Mouse (Mus musculus) heart, adult 18-20 months (tissue): ENCODE data around the gene Cited4. TPM values are rescaled to one million over a fixed set of nuclear protein-coding genes. Genes with fewer than 3 reads are reported as not detected.
A peak's percentile ranks its signal among the peaks of the same experiment; 100 is the strongest.

Experiments used
- DNase-seq, 2 experiments: peaks; one replicate each; pipeline ENCODE4 v3.0.0; 2021 to 2022; ENCODE audit warnings: mixed read lengths in 1 of 2
- long read RNA-seq, 2 experiments: library from polyadenylated mRNA; stranded (forward); transcript quantifications; one replicate each; pipeline ENCODE4 v2.0.0; 2021
- total RNA-seq, 2 experiments: library from RNA; stranded (reverse); gene quantifications; 2 replicates each; pipeline ENCODE4 v1.2.3; 2021

The Cited4 gene
- 10 to 100 TPM; 35.6 to 51.5 TPM for total RNA-seq
- long read RNA-seq, experiment 1, transcript Cited4-201 (1 exons, 1,249 nt): major isoform, 109 of 109 reads
- long read RNA-seq, experiment 1, partial matches to known transcripts: 0 of 109 reads
- long read RNA-seq, experiment 1, other reads (novel, unspliced or antisense): 0 of 109 reads
- long read RNA-seq, experiment 2, transcript Cited4-201 (1 exons, 1,249 nt): major isoform, 49 of 49 reads
- long read RNA-seq, experiment 2, partial matches to known transcripts: 0 of 49 reads
- long read RNA-seq, experiment 2, other reads (novel, unspliced or antisense): 0 of 49 reads

DNA sequence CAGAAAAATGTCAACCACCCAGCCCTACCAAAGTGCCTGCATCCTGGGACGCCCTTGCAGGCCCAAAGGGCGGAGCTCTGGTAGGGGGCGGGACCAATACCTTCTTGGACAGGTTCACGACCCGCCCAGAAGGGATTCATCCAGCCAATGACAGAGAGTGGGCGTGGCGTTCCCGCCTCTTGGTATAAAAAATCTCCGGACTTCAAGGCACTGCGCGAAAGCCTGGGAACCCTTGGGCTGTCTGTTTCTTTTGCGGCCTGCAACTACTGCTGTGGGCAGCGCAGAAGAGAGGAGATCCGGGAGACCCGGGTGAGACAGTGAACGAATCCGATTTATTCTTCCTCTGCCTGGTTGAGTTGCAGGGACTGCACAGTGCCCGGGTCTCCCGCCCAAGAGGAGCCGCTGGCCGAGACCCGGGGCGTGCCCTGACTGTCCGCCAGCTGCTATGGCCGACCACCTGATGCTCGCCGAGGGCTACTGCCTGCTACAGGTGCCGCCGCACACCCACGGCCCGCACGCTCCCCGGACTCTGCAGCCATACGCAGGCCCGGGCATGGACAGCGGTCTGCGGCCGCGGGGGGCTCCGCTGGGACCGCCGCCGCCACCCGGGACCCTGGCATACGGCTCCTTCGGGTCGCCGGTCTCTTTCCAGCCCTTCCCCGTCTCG is at the start of gene Cited4:
Gene Cited4 (plus strand): TSS at position 215 of the 667 bp plus-strand sequence.
- peak; percentile 94 for DNase-seq

DNA sequence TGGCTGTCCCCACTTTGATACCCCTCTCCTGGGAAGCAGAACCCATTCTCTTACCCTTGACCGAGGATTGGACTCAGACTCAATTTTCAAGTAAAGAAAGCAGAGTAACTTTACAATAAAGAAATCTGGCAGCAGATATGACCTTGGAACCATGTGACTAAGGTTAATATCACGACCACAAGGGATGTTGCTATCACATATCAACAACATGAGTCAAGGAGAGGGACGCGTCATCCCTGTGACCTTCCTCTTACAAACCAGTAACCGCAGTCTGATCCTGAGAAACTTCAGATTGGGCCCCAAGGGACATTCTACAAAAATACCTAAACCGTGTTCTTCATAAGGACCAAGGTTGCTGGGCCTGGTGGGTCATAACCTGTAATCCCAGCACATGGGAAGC is 38.6 kb upstream of the Cited4 start:
- no peak for DNase-seq

DNA sequence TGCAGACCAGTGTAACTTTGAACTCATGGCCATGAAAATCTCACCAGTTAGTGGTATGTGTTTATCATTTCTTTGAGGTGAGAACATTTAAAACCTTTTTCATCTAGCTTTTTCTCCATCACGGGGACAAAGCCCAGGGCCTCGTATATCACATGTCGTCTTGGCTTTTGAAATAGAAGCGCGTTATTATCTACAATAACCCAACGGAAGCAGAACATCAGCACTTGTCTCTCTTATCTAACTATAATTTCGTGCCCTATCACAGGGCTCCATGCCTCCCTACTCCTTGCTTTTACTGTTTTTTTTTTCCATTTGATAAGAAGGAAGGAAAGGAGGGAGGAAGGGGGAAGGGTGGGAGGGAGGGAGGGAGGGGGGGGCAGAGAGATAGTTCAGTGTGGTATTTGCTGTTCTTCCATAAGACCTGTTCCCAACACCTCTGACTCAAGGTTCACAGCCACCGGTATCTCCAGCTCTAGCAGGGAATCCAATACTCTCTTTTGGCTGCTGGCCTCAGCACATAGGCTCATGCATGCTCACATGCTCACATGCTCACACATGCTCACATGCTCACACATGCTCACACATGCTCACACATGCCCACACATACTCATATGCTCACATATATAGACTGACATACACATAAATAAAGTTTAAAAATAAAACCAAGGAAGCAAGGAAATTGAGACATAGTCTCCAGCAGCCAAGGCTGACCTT is 36.0 kb upstream of the Cited4 start:
- DNase-seq: no peak

DNA sequence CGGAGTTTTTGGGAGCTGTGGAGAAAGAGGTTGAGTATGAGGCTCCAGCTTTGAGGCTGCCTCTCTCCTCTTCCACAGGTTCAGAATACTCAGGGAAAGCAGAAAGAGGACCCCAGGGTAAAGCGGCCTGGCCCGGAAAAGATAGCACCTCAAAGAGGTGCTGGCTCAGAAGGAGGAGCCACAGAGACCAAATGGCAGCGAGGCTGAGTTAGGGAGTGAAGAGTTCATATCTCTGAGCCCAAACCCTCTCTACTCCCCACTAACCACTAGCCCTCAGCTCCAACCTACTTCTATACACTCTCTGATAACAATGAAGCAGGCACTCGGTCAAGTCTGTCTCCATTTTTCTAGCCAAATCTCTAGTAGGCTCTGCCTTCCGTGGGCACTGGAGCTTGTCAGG is 34.5 kb upstream of the Cited4 start:
- DNase-seq: no peak

DNA sequence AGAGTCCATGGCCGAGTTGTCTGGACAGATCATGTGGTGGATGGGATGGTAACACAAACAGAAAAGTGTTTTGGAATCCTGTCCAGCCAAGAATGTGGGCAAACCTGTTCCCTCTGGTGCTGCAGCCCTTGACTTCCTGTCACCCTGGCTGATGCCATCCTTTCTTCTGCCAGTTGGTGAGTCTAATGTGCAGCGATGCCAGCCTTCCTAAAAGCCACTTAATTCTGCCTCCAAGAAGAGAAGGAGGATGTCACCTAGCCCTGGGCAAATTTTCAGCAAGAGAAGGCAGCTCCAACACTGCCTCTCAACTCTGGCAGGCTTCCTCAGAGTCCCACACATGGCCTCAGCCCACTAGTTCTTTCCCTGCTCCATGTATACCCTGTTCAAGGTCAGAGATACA is 31.0 kb upstream of the Cited4 start:
- no peak for DNase-seq

DNA sequence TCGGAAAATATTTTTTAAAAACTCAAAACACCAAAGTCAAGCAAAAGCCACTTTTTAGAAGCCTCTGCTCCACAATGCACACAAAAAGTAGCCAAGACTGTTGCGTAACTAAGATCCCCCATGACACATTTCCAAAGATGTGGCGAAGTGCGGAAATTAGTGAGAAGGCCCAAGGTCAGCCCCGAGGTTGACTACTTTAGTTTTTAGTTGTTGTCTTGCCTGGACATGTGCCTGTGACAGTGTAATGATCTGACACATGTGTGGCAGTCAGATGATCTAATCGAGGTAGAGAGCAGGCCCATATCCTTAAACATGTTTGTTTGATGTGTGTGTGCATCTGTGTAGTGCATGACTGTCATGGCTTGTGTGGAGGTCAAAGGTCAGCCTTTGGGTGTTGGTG is 24.4 kb upstream of the Cited4 start:
- DNase-seq: no peak

DNA sequence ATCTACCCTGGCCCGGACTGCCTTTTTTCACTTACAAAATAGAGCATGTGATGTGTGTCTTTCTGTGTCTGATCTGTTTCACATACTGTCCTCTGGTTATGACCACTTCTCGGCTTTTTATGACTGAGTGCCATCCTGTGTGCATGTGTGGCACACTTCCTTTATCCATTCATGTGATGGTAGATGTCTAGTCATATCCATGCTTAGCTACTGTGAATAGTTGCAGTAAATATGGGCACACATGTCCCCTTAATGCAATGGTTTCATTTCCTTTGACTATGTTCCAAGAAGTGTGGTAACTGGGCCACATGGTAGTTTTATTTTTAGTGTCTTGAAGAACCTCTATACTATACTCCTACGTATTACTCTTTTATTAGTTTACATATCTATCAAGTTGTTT is 22.5 kb upstream of the Cited4 start:
- no peak for DNase-seq

DNA sequence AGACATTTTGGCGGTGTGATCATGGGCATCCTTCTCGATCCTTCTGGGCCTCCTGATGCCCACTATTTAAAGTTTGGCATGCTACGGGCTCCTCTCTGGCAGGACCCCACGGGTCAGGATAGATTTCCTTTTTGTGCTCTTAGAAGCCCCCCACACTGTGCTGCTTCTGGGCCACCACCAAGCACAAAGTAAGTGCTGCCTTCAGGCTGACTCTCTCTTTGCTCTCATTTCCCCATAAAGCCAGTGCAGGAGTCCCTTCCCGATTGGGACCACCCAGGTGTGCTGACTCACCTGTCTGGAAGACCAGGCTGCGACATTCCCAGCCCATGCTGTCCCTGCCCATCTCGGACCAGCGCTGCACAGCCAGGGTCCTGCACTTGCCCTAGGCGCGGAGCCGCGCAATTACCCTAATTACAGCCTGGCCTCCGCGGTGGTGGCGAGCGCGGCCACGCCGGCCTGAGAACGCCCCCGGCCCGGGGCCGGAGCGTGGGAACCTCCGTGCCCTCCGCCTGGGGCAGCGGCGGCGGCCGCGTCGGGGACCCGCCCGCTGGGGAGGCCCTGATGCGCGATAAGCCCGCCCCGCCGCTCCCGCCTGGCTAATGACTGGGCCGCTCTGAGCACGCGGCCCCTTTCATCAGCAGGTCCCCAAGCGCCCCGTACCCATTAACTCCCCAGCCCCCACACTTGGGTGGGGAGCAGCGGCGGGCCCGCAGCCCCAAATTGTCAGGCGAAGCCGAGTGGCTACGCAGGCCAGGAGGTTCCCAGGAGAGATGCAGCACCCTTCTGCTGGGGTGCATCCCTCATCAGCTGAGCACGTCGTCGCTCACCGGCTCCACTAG is 16.8 kb upstream of the Cited4 start:
- no peak for DNase-seq

DNA sequence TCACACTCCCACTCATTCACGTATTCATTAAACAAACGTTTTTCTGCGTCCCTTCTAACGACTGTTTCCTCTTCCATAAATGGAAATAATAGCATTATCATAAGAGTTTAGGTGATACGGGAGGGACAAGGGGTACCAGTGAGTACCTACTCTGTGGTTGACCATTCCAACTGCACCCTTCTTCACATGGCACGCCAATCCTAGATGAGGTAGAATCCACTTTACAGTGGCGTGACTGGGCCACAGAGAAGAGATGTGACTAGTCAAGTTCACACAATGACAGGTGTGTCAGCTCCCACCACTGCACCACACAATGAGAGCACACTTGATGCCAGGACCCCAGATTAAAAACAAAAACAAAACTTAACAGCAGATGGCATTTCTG is 16.2 kb upstream of the Cited4 start:
- DNase-seq: no peak

DNA sequence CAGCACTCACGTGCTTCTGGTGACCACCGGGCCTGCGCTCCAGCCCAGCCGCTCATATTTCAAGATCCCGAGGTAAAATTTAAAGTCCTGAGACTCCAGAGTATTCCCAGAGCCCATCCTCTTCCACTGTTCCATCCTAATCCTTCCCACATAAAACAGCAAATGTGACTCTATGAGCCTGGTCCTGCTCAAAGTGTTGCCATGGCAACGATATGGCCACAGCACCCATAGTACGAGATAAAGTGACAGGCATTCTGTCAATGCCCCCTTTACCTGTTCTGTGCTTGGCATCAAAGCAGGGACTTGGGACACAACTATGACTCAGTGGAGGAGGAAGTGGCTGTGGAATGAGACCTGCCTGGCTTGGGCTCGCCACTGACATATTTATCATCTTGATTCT is 10.5 kb upstream of the Cited4 start:
- DNase-seq: no peak

DNA sequence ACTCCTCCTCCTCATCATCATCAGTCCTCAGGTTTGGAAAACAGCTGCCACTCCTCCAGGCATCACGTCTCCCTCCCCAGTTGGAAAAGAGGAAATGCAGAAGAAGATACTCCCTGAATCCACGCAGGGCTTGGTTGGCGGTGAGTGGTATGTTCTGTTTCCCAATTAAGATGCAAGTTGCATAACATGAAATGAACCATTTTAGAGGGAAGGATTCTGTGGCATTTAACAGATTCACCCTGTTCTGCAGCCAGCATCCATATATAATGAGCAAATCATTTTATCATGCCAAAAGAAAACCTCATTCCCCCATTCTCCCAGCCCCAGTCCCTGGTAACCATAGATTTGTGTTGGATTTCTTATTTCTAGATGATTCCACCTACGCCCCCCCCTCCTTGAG is 5.9 kb upstream of the Cited4 start:
- no peak for DNase-seq

DNA sequence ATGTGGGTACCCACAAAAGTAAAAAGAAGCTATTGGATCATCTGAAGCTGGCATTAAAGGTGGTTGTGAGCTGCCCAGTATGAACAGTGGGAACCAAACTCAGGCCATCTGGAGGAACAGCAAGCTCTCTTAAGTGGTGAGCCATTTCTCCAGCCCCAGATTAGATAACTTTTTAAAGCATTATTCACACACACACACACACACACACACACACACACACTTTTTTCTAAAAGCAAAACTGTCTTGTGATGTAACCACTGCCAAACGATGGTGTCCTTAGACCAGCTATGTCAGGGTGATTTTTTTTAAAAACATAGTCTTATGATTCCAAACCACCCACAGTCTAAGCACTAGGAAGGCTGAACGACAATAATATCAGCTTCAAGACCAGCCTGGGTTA is 1.8 kb upstream of the Cited4 start:
- no peak for DNase-seq

DNA sequence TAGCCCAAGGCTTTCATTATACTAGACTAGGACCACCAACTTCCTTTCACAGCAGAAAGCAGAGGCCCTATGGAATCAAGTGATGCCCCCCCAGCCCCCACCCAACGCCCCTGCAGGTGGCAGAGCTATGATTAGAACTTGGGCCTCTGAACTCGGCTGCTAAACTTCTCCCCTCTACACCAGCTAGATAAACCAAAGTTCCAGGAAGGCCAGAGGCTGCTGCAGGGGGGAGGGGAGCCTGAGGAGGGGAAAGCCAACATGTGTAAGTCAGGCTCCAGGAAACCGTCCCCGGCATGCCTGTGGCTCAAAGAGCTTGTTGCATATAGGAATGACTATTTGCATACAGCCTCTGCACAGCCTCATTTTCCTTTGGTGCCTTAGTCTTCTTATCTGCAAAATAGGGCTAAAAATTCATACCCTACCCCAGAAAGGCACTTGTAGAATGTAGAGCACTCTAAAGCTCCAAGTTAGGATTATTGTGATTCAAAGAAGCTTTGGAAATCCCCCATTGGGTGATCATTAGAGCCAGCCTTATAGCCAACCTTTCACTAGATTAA is 1.1 kb upstream of the Cited4 start:
- no peak for DNase-seq

DNA sequence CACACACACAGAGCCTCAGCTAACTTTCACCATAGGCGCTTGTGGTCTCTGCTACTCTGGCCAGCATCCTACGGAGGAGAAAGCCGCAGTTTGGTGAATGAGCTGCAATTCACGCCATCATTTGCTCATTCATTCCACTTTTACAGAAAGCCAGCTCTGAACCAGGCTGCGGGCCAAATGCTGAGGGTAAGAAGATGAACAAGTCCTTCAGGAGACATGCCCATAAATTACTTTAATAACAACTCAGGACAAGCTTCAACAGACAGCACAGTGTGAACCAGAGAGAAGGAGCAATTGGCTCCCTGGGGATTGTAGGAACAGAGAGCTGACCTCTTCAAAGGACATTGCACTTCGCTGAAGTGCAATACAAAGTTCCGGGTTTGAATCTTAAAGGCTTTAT is 590 bp upstream of the Cited4 start:
- no peak for DNase-seq

DNA sequence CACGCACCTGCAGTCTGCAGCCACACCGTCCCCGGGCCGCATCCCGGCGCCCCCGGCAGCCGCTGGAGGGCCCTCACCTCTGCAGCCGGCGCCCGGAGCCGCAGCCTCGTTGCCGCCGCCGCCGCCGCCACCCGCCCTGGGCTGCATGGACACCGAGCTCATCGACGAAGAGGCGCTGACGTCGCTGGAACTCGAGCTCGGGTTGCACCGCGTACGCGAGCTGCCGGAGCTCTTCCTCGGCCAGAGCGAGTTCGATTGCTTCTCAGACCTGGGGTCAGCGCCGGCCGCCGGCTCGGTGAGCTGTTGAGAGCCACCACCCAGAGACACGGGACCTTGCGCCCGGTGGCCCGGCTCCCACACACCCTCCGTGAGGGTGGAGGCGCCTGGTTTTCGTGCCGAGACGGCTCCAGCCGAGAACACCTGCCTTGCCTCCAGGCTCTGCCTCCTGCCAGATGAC is 701 bp downstream of the Cited4 start:
- DNase-seq: peak; percentile 51 to 66

DNA sequence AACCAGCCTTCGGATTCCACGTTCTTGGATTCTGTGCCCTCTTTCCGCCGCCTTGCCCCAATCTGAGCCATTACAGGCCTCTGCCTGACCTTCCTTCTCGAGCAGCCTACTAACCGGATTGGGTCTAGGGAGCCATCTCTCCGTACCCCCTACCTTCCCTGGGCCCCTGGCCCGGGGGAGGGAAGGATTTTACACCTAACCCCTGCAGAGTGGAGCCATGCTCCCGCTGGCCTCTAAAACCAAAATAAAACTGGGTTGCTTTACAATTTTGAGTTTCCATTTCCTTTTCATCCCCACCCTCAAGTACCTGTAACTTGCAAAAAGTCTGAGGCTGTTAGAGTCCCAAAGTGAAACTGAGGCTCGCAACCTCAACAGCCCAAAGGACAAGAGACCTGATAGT is 1.2 kb downstream of the Cited4 start:
- no peak for DNase-seq

DNA sequence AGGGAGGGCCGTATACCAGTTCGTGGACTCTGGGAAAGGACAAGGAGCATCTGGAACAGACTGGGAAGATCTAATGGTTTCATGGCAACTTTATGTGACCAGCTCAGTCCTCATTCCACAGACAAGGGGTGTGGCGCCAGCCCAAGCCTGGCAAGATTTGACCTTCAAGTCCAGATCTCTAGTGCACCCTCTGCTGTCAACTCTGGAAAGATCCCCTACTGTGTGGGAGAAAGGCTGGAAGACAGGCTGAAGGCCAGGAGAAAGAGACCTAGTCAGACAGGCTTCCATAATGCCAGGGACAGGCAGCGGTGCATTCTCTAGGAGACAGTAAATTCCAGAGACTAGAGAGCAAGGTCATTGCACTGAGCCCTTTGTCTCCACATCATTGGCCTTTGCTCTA is 2.2 kb downstream of the Cited4 start:
- peak; percentile 55 for DNase-seq

DNA sequence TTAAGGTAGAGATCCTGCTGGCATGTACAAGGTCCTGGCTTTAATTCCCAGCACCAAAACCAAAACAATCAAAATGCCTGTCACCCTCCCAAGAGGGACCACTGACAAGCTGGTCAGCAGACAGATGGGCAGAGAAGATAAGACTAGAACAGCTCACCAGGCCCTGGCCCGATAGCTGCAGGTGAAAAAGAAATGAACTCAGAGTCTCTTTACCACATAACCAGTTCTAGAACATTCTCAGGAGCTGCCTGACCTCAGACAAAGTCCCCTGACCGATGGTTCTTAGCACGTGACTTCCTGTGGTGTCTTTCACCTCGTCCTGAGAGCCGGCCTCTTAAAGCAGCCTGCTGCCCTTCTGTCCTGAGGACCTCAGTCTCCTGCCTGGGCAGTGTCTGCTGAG is 3.2 kb downstream of the Cited4 start:
- DNase-seq: no peak

DNA sequence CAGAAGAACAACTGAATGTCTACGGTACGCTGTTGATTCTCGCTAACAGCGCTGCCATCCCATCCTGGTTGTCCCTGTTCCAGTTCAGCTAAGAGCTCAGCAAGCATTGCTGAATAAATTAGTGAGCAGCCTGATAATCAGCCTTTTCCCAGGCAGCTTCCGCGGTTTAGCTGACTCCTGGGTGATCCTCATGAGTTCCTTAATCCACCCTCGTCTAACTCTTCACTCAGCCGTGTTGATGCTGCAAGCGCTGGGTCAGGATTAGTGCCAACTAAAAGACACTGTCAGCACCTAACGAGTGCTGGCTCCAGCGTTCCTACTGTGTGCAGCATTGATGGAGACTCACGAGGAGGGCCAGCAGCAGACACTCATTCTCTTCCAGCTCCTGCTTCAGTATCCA is 4.7 kb downstream of the Cited4 start:
- DNase-seq: no peak

DNA sequence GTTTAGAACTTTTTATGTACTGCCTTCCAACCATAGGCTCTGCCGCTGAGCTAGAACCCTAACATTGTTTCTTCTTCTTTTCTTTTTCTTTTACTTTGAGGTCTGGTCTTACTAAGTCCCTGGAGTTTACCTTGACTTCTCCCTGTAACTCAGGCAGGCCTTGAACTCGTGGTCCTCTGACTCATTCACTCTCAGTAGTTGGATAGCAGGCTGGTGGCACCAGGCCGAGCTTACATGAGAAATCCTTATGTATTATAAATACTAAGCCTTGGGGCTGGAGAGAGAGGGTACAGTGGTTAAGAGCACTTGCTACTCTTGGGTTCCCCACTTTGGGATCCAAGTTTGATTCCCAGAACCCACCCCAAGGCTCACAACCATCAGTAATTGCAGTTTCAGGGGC is 7.2 kb downstream of the Cited4 start:
- DNase-seq: no peak

DNA sequence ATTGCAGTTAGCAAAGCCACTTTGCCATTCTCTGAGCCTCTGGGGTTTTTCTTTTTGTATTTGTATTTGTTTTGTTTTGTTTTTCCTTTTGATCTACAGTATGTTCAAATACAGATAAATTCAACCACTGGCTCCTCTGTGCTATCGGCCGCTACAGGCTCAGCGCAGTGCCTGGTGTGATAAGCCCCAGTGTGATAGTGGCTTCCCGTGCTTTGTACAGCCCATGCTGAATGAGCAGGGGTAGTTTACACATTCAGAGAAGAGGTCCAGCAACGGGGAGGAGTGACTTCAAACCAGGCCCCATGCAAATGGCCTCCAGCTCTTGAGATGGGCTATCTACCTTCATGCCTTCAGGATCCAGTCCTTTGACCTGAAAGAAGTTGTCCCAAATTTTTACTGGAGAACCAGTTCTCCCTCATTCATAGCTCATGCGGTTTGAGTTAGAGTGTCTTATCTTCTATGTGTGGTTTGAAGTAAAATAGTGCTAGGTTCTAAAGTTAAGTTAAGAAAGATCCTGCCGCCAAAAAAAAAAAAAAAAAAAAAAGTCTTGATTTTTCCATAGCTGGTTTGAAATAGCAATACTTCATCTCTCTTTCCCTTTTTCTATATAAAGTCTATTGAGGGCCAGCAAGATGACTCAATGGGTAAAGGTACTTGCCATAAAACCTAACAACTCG is 8.5 kb downstream of the Cited4 start:
- no peak for DNase-seq

DNA sequence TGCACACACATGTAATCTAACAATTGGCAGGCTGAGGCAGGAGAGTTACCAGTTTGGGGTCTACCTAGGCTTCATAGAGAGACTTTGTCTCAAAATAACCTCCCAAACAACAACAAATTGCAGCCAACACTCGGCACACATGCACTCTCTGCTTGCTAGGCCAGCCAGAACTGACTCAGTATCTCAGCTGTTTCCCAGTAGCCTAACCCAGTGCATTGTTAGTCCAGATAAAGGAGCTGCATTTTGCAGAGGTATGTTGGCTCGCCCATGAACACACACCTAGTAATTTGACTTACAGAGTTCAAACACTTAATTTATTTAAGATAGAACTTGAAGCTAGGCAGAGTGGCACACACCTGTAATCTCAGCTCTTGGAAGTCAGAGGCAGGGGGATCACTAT is 9.3 kb downstream of the Cited4 start:
- DNase-seq: no peak
